Mouse (Mus musculus) heart, embryonic 10.5 days (tissue): Measurements from ENCODE around the gene Reep6. TPM values are rescaled to one million over a fixed set of nuclear protein-coding genes. Genes with fewer than 3 reads are reported as not detected.

ENCODE experiments used
- DNase-seq: peaks from one replicate; pipeline ENCODE4 v3.0.0-alpha.2; 2017; ENCODE audit warnings: low spot score
- H3K27ac ChIP-seq: fragments of 300-500 bp; sonication (generic); 2 replicates; pipeline ENCODE4 v1.5.1; 2016; ENCODE audit warnings: mild to moderate bottlenecking
- H3K27me3 ChIP-seq: fragments of 300-500 bp; sonication (generic); 2 replicates; pipeline ENCODE4 v1.6.1; 2016; ENCODE audit warnings: mild to moderate bottlenecking; ENCODE audit not compliant: poor library complexity, insufficient read depth, severe bottlenecking
- H3K36me3 ChIP-seq: fragments of 300-500 bp; sonication (generic); 2 replicates; pipeline ENCODE4 v1.6.1; 2016; ENCODE audit warnings: mild to moderate bottlenecking, moderate library complexity
- H3K4me1 ChIP-seq: fragments of 300-500 bp; sonication (generic); 2 replicates; pipeline ENCODE4 v1.6.1; 2016; ENCODE audit warnings: mild to moderate bottlenecking
- H3K4me3 ChIP-seq: fragments of 300-500 bp; sonication (generic); 2 replicates; pipeline ENCODE4 v1.5.1; 2016; ENCODE audit warnings: mild to moderate bottlenecking, moderate library complexity
- H3K9me3 ChIP-seq: fragments of 300-500 bp; sonication (generic); 2 replicates; pipeline ENCODE4 v1.6.1; 2016; ENCODE audit warnings: mild to moderate bottlenecking, moderate library complexity
- WGBS: fragments of 180-500 bp; shearing (Covaris S2); methylation state at CpG from one replicate; pipeline ENCODE4 v1.1.7; 2016; 5-methylcytosine and 5-hydroxymethylcytosine counted together
- polyA plus RNA-seq: library from polyadenylated mRNA; unstranded; fragments of >200 nt; fragmentation: Nextera tagmentation; extraction: Ambion mirVana; gene quantifications from 2 replicates; pipeline ENCODE4 v1.2.1, GENCODE M21; 2016

The Reep6 gene
- polyA plus RNA-seq = 7.1 and 18.3 TPM in 2 replicates

DNA sequence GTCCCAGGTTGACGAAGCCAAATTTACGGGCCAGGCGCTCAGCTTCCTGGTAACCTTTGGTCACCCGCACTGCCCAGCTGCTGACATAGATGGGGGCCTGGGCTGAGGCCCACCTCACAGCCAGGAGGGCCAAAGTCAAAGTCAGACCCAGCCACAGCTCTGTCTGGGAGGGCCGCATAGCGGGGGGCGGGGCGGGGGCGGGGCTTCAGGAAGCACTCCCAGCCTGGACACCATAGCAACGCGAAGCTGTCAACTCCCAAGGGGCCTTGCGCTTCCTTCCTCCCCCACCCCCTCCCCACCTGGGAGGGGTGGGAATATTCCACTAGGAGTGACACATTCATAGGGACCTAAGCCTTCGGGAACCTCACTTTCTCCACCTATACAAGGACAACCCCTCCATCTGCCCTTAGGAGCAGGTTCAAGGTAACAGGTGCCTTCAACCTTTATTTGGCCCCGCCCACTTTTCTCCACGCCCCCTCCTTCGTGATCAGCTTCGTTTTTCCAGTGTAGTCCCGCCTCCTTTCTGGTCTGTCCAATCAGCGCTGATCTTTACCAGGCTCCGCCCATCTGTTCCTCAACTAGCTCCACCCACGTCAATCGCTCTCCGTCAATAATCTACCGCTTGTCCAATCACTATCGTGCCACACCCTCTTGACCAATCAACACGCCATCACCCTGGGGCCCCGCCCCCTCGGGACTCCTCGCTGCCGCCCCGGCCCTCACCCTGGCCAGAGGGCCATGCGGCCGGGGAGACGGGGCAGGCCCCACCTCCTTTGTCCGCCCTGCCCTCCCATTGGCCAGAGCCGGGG lies at the start of gene Reep6, which contains the start of gene Pcsk4:
Reep6 (plus strand) TSS at position 681 of the 809 bp plus-strand sequence.
Pcsk4 (minus strand) TSS at position 226 of the 809 bp plus-strand sequence.
- peaks cover 40% of the 10 kb centered on the region for H3K4me1 ChIP-seq
- no peaks in the 10 kb centered on the region for H3K36me3 ChIP-seq
- no peaks in the 10 kb centered on the region for H3K9me3 ChIP-seq
- peak; percentile 99 for DNase-seq
- 7% methylated on average over 36 of the region's 36 CpGs for WGBS
- H3K4me3 ChIP-seq = peak within 1 kb of the TSS; percentile 67
- H3K27me3 ChIP-seq = peaks cover 88% of the 10 kb centered on the region
- peak within 1 kb of the TSS; percentile 75 for H3K27ac ChIP-seq

DNA sequence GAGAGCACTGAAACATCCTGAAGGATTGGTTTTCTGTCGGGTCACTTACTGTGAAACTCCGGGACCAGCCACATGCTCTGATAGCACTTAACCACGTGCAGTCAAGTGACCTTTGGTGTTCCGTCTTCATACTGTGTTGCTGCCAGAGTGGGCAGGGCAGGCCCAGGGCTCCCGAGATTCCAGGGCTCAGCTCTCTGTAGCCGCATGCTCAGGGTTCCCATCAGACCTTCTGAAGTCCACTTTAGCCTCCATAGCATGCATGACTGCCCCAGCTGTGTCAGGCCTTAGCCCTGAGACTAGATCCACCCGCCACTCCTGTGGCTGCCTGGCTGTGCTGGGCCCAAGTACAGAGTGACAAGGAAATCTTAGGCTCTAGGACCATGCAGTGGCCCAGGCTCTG lies 48.4 kb upstream of the Reep6 start:
- no peak overlapping the region for H3K27ac ChIP-seq
- WGBS = 74% methylated on average over 7 of the region's 7 CpGs

DNA sequence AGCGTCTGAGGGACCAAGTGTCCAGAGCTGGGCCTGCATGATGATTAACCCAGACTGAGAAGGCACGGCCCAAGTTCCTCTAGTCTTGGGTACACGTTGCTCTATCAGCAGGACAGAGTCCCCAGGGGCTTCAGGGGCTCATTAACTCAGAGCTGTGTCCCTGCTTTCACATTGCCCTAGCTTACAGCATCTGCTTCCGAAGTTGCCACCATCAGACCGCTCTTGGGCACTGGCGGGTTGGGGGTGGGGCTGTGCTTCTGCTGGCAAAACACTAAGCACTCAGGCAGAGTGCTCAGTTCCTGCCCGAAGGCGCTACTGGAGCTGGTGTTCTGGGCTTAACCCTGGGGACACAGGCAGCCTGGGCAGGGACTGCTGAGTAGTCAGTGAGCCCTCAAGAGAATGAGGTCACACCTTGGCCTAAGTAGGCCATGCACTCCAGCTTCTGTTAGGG lies 47.8 kb upstream of the Reep6 start:
- DNase-seq = no peak
- peaks cover 98% of the 10 kb centered on the region for H3K36me3 ChIP-seq
- no peak overlapping the region for H3K27ac ChIP-seq
- no peaks in the 10 kb centered on the region for H3K9me3 ChIP-seq
- no peaks in the 10 kb centered on the region for H3K27me3 ChIP-seq
- 79% methylated on average over 8 of the region's 8 CpGs for WGBS
- H3K4me1 ChIP-seq = peaks cover 10% of the 10 kb centered on the region; the same call in 1 of the 2 replicates
- H3K4me3 ChIP-seq = no peak overlapping the region

More for the DNA sequence above, 48.4 kb upstream of the Reep6 start:
- Histone ChIP-seq H3K4me3 (no peak overlapping the region), H3K27me3 (no peaks in the 10 kb centered on the region), H3K4me1 (peaks cover 10% of the 10 kb centered on the region; the same call in 1 of the 2 replicates), H3K36me3 (peaks cover 98% of the 10 kb centered on the region), H3K9me3 (no peaks in the 10 kb centered on the region)
- no peak for DNase-seq

DNA sequence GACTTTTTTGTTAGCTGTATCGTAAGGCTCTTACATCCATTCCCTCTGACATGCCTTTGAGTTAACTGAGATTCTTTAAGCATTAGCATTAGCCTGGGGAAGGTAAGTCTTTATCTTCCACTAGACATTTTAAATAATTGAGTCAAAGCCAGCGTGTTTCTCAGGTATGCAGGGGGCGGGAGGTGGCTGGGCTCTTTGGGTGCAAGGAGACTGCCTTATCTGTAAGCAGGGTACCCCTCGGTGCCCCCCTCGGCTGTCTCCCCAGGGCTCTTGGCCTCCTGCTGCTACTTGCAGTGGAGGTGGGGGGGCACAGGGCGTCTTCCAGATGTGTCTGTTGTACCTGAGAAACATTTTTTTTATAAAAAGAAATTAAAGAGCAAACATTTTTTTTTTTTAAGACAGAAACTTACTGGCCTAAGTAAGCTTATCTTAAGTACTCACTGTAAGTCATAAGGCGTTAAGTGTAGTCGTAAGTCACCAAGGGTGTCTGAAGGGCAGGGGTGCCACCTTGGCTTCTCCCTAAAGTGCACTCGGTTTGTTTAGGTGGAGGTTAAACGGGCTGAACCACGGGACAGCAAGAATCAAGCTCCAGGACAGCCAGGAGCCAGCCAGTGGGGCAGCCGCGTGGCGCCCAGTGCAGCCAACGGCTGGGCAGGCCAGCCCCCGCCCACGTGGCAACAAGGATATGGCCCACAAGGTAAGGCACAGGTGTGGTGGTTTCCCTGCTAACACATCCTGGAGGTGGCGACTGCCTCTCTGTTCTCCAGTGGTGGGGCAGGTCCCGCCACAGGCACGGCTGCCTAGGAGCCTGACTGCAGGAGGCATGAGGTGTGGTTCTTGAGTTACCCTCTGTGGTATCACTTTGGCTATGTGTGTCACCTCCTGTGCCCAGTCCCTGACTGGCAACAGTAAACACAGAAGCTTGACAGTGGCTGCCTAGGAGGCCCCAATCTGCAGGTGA lies 47.0 kb upstream of the Reep6 start:
- Histone ChIP-seq H3K9me3 (no peaks in the 10 kb centered on the region), H3K36me3 (peaks cover 98% of the 10 kb centered on the region), H3K4me3 (no peak overlapping the region), H3K4me1 (peaks cover 12% of the 10 kb centered on the region; the same call in 1 of the 2 replicates), H3K27me3 (no peaks in the 10 kb centered on the region), H3K27ac (no peak overlapping the region)
- DNase-seq = no peak
- WGBS = 86% methylated on average over 20 of the region's 20 CpGs

DNA sequence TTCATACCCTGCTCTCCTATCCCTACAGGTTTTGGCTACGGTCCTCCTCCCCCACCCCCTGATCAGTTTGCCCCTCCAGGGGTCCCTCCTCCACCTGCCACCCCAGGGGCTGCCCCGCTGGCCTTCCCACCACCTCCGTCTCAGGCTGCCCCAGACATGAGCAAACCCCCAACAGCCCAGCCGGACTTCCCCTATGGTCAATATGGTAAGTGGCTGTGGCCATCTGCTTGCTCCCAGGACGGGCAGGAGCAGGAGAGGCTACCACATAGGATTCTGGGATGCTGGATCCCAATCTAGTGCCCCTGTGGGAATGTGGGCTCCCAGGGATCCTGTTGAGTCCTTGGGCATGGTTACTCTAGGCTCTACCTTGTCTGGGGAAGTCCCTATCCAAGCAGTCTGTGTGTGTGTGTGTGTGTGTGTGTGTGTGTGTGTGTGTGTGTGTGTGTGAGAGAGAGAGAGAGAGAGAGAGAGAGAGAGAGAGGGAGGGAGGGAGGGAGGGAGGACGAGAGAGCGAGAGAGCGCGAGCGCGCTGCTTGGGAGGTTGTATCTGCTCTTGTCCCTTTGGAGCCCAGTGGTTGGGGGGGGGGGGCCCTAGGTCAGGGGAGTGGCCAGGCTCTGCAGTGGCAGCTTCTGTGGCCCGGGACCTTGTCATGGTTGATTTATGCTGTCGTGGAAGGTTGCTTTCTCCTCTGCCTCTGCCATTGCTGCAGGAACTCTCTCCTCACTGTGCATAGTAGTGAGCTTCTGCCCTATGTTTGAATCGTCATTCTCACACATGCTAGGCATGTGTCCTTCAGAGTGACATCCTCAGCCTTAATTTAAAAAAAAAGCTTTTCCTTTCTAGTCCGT lies 44.3 kb upstream of the Reep6 start:
- WGBS = 86% methylated on average over 15 of the region's 15 CpGs
- Histone ChIP-seq H3K27me3 (no peaks in the 10 kb centered on the region), H3K4me1 (peaks cover 12% of the 10 kb centered on the region; the same call in 1 of the 2 replicates), H3K4me3 (no peak overlapping the region), H3K27ac (no peak overlapping the region), H3K36me3 (peaks cover 87% of the 10 kb centered on the region), H3K9me3 (no peaks in the 10 kb centered on the region)
- DNase-seq = no peak

DNA sequence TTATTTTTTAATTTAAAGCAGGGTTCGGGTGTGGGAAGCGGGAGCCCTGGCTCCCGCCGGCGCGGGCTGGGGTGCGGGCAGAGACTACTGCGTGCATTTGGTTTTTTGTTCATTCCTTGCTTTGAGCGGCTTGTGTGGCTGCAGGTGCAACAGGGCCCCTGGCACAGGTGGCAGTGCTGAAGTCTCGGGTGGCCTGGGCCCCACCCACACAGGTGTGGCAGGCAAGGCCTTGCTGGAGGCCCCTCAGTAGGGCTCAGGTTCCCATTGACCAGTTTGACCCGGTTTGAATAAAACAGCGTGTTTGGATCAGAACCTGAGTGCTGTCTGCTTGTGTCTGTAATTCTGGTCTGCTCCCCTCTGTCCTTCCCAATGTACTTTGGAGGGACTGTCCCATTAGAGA lies 41.7 kb upstream of the Reep6 start:
- peaks cover 61% of the 10 kb centered on the region for H3K36me3 ChIP-seq
- H3K27ac ChIP-seq = no peak overlapping the region
- no peaks in the 10 kb centered on the region for H3K9me3 ChIP-seq
- no peak for DNase-seq
- no peaks in the 10 kb centered on the region for H3K27me3 ChIP-seq
- H3K4me1 ChIP-seq = 0 out of 2 replicates have a peak, but pooled peaks cover 6% of the 10 kb centered on the region
- no peak overlapping the region for H3K4me3 ChIP-seq
- WGBS = 94% methylated on average over 12 of the region's 12 CpGs

GRCm38 (mm10) chr10:80288657-80289056 lies 41.1 kb upstream of the Reep6 start:
- H3K4me3 ChIP-seq = no peak overlapping the region
- no peak for DNase-seq
- H3K9me3 ChIP-seq = no peaks in the 10 kb centered on the region
- H3K4me1 ChIP-seq = peaks cover 11% of the 10 kb centered on the region
- H3K27ac ChIP-seq = no peak overlapping the region
- 66% methylated on average over 8 of the region's 8 CpGs for WGBS
- H3K36me3 ChIP-seq = peaks cover 61% of the 10 kb centered on the region
- H3K27me3 ChIP-seq = no peaks in the 10 kb centered on the region

DNA sequence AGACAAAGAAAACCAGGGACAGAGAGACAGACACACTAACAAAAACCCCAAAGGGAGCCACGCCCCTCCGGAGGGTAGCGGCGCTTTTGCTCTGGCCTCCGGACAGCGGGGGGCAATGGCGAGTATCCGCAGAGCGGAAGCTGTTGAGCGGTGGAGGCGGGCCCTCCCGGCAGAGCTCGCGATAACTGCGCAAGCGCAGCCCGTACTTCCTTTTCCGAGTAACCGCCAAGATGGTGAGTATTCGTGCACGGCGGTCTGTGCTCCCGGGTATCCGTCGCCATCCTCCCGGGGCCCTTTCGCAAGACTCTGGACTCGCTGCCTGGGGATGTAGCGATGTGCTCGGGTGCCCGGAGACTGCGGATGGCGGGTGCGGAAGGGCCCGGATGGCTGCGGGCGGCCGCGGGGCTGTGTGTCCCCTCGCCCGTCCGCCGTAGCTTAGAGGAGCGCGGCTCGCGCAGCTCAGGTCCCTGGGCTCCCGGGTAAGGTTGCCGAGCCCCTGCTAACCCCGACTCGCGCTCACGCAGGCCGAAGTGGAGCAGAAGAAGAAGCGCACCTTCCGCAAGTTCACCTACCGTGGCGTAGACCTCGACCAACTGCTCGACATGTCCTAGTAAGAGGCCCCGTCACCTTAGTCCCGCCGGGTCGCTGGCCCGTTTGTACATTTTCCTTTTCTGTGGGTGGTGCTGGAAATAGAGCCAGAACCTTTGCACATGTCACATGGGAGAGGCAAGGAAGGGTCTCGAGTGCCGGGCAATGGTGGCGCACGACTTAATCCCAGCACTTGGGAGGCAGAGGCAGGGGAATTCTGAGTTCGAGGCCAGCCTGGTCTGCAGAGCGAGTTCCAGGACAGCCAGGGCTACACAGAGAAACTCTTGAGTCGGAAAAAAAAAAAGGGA lies 37.3 kb upstream of the Reep6 start, which contains the start of gene Rps15:
Rps15 (plus strand) TSS at position 203 of the 896 bp plus-strand sequence.
- Histone ChIP-seq H3K27ac (peak within 1 kb of the TSS; percentile 98), H3K36me3 (peaks cover 38% of the 10 kb centered on the region), H3K4me3 (peak within 1 kb of the TSS; percentile 91), H3K9me3 (no peaks in the 10 kb centered on the region), H3K27me3 (peaks cover 13% of the 10 kb centered on the region), H3K4me1 (peaks cover 47% of the 10 kb centered on the region)
- peak; percentile 97 for DNase-seq
- WGBS = under 1% methylated on average over 72 of the region's 72 CpGs

GRCm38 (mm10) chr10:80293325-80293724 lies 36.4 kb upstream of the Reep6 start:
- Histone ChIP-seq H3K9me3 (no peaks in the 10 kb centered on the region), H3K27me3 (peaks cover 21% of the 10 kb centered on the region), H3K36me3 (peaks cover 32% of the 10 kb centered on the region), H3K4me1 (peaks cover 48% of the 10 kb centered on the region), H3K27ac (peak overlapping the region; percentile 98), H3K4me3 (peak overlapping the region; percentile 91)
- DNase-seq = no peak
- WGBS = 38% methylated on average over 14 of the region's 14 CpGs

GRCm38 (mm10) chr10:80294311-80294710 lies 35.4 kb upstream of the Reep6 start:
- Histone ChIP-seq H3K27me3 (peaks cover 31% of the 10 kb centered on the region), H3K9me3 (no peaks in the 10 kb centered on the region), H3K4me1 (peaks cover 52% of the 10 kb centered on the region), H3K27ac (no peak overlapping the region), H3K36me3 (peaks cover 22% of the 10 kb centered on the region), H3K4me3 (peak overlapping the region; percentile 91; the same call in 1 of the 2 replicates)
- 70% methylated on average over 4 of the region's 4 CpGs for WGBS
- no peak for DNase-seq

DNA sequence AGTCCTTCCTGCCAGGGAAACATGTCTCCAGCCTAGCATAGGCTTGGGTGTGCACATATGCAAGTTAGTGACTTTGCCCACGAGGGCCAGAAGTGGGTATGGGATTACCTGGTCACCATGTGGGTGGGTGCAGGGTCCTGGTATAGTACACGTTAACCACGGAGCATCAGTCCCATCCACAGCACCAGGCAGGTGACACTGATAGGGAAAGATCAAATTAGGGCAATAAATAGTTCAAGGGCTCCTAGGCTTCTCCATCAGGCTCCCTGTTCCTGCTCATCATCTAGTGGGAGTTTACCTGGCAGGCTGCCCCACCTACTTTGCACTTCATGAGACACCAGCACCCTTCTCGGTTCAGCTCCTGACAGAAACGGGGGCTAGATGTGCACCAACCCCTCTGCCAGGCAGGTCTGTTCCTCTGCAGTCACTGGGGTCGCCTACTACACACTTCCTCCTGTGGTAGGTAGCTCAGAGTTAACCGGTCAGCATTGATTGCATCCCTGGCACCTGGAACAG lies 34.9 kb upstream of the Reep6 start:
- Histone ChIP-seq H3K36me3 (peaks cover 21% of the 10 kb centered on the region), H3K9me3 (no peaks in the 10 kb centered on the region), H3K27me3 (peaks cover 36% of the 10 kb centered on the region), H3K4me1 (peaks cover 52% of the 10 kb centered on the region), H3K4me3 (peak overlapping the region; percentile 91; the same call in 1 of the 2 replicates), H3K27ac (no peak overlapping the region)
- no peak for DNase-seq
- 48% methylated on average over 7 of the region's 7 CpGs for WGBS
